In genomic region chr11:8949765-8950430, GRCm38 (mm10) we compare ENCODE assay signal across 13 mouse cellular contexts. TPM values are rescaled to one million over a fixed set of nuclear protein-coding genes. Genes with fewer than 3 reads are reported as not detected.
A peak's percentile ranks its signal among the peaks of the same experiment; 100 is the strongest.
DNase-seq lines count a peak whose midpoint lies in the region; ATAC-seq lines count a peak whose summit lies in the region.
"Had no signal": no experiment of that assay in that cellular context is flagged by ENCODE, and none has a peak within 500 bp of the region (broad histone marks: within the 10 kb centered on the region; RNA-seq: fewer than 3 reads in every experiment).

No protein-coding gene starts in this region.

- no peak overlapping the region for H3K9ac ChIP-seq in heart, embryonic 16.5 days (ENCODE audit: low read length)
- H3K9ac ChIP-seq in midbrain, embryonic 12.5 days (replicated peaks): no peak overlapping the region
- H3K9ac ChIP-seq in midbrain, embryonic 11.5 days (ENCODE audit: low read length): no peak overlapping the region
- H3K9ac ChIP-seq in hindbrain, embryonic 15.5 days: no peak overlapping the region
- no peak overlapping the region for H3K9ac ChIP-seq in stomach, embryonic 16.5 days (ENCODE audit: low read length)

- ATAC-seq in heart, embryonic 16.5 days (replicated peaks; ENCODE audit: extremely low read depth, insufficient read depth, low FRiP score): no peak
- 0 out of 2 replicates have a peak, but pooled peaks have one; percentile 25 for ATAC-seq in midbrain, embryonic 12.5 days (ENCODE audit: low FRiP score, low read depth)
- ATAC-seq in midbrain, embryonic 11.5 days (ENCODE audit: low FRiP score): no peak
- ATAC-seq in hindbrain, embryonic 15.5 days (ENCODE audit: low FRiP score, low read depth): peak; percentile 55
- ATAC-seq in stomach, embryonic 16.5 days (ENCODE audit: insufficient read depth, low FRiP score): peak; percentile 42; the same call in 1 of the 2 replicates
- ATAC-seq: inflammation-experienced regulatory T-cells, adult 6 months had no signal

- peaks cover 11% of the 10 kb centered on the region for H3K4me1 ChIP-seq in heart, embryonic 16.5 days (ENCODE audit: control insufficient read depth, insufficient read depth, low read length)
- H3K4me1 ChIP-seq in midbrain, embryonic 12.5 days: peaks cover 3% of the 10 kb centered on the region; the same call in 1 of the 2 replicates
- no peaks in the 10 kb centered on the region for H3K4me1 ChIP-seq in midbrain, embryonic 11.5 days (ENCODE audit: control insufficient read depth, insufficient read depth, low read length)
- H3K4me1 ChIP-seq in hindbrain, embryonic 15.5 days (replicated peaks): no peaks in the 10 kb centered on the region
- peaks cover 5% of the 10 kb centered on the region; the same call in 1 of the 2 replicates for H3K4me1 ChIP-seq in stomach, embryonic 16.5 days (ENCODE audit: control insufficient read depth, insufficient read depth, low read length)

- H3K9me3 ChIP-seq in heart, embryonic 16.5 days (replicated peaks; ENCODE audit: control insufficient read depth, low read length): no peaks in the 10 kb centered on the region
- H3K9me3 ChIP-seq in midbrain, embryonic 12.5 days: no peaks in the 10 kb centered on the region
- H3K9me3 ChIP-seq in midbrain, embryonic 11.5 days (ENCODE audit: control insufficient read depth, low read length): no peaks in the 10 kb centered on the region
- no peaks in the 10 kb centered on the region for H3K9me3 ChIP-seq in hindbrain, embryonic 15.5 days
- H3K9me3 ChIP-seq in stomach, embryonic 16.5 days (replicated peaks; ENCODE audit: control insufficient read depth, low read length): no peaks in the 10 kb centered on the region

- no peak overlapping the region for H3K4me2 ChIP-seq in heart, embryonic 16.5 days (ENCODE audit: low read depth, low read length)
- no peak overlapping the region for H3K4me2 ChIP-seq in midbrain, embryonic 12.5 days (replicated peaks)
- no peak overlapping the region for H3K4me2 ChIP-seq in midbrain, embryonic 11.5 days
- H3K4me2 ChIP-seq in hindbrain, embryonic 15.5 days: no peak overlapping the region
- no peak overlapping the region for H3K4me2 ChIP-seq in stomach, embryonic 16.5 days (ENCODE audit: low read depth, low read length)

- H3K27ac ChIP-seq in heart, embryonic 16.5 days (ENCODE audit: low read length): peak overlapping the region; percentile 27; the same call in 1 of the 2 replicates
- no peak overlapping the region for H3K27ac ChIP-seq in midbrain, embryonic 12.5 days (replicated peaks)
- H3K27ac ChIP-seq in midbrain, embryonic 11.5 days (ENCODE audit: low read depth, low read length): no peak overlapping the region
- H3K27ac ChIP-seq in hindbrain, embryonic 15.5 days (replicated peaks): no peak overlapping the region
- peak overlapping the region; percentile 32; the same call in 1 of the 2 replicates for H3K27ac ChIP-seq in stomach, embryonic 16.5 days (ENCODE audit: low read length)

- H3K4me3 ChIP-seq in heart, embryonic 16.5 days (ENCODE audit: low read length): no peak overlapping the region
- H3K4me3 ChIP-seq in midbrain, embryonic 12.5 days: no peak overlapping the region
- no peak overlapping the region for H3K4me3 ChIP-seq in midbrain, embryonic 11.5 days (ENCODE audit: low read depth, low read length)
- no peak overlapping the region for H3K4me3 ChIP-seq in hindbrain, embryonic 15.5 days
- H3K4me3 ChIP-seq in stomach, embryonic 16.5 days (replicated peaks; ENCODE audit: low read length): no peak overlapping the region

- H3K27me3 ChIP-seq in heart, embryonic 16.5 days (ENCODE audit: control insufficient read depth, insufficient read depth, low read length): no peaks in the 10 kb centered on the region
- H3K27me3 ChIP-seq in midbrain, embryonic 12.5 days: no peaks in the 10 kb centered on the region
- no peaks in the 10 kb centered on the region for H3K27me3 ChIP-seq in midbrain, embryonic 11.5 days (ENCODE audit: control insufficient read depth, insufficient read depth, low read length)
- no peaks in the 10 kb centered on the region for H3K27me3 ChIP-seq in hindbrain, embryonic 15.5 days
- H3K27me3 ChIP-seq in stomach, embryonic 16.5 days (ENCODE audit: control insufficient read depth, insufficient read depth, low read length): no peaks in the 10 kb centered on the region

- no peaks in the 10 kb centered on the region for H3K36me3 ChIP-seq in heart, embryonic 16.5 days (ENCODE audit: control insufficient read depth, insufficient read depth)
- no peaks in the 10 kb centered on the region for H3K36me3 ChIP-seq in midbrain, embryonic 12.5 days
- no peaks in the 10 kb centered on the region for H3K36me3 ChIP-seq in midbrain, embryonic 11.5 days (ENCODE audit: control insufficient read depth, insufficient read depth, low read length)
- H3K36me3 ChIP-seq in hindbrain, embryonic 15.5 days: no peaks in the 10 kb centered on the region
- no peaks in the 10 kb centered on the region for H3K36me3 ChIP-seq in stomach, embryonic 16.5 days (ENCODE audit: control insufficient read depth, insufficient read depth, low read length)

- 36% methylated on average over 4 of the region's 6 CpGs for WGBS in heart, embryonic 16.5 days
- 79% methylated on average over 6 of the region's 6 CpGs for WGBS in midbrain, embryonic 12.5 days
- WGBS in midbrain, embryonic 11.5 days: 86% methylated on average over 6 of the region's 6 CpGs
- WGBS in hindbrain, embryonic 15.5 days: 66% methylated on average over 6 of the region's 6 CpGs
- 57% methylated on average over 6 of the region's 6 CpGs for WGBS in stomach, embryonic 16.5 days

- DNase-seq in heart, adult 9 months (ENCODE audit: low spot score in 2 of 2): no peak
- no peak for DNase-seq in midbrain, embryonic 11.5 days (ENCODE audit: low spot score, missing footprints)
- DNase-seq in adrenal gland, postnatal 14 days: no peak
- DNase-seq in spleen, postnatal 14 days (ENCODE audit: low spot score in 2 of 2): no peak
- DNase-seq: adrenal gland, adult 2 months; right cerebral cortex, adult 18-20 months; thymus, postnatal 25 days had no signal

RNA-seq across cellular contexts. Expression of gene Pkd1l1, which starts 23.2 kb away (rescaled TPM):
- polyA plus RNA-seq in heart, embryonic 16.5 days (2015; fragmentation: Nextera tagmentation; extraction: Ambion mirVana): 0.06 and 0.16 TPM in 2 replicates
- 0.04 TPM in 1 of 2 replicates, not detected in the other for polyA plus RNA-seq in midbrain, embryonic 12.5 days (2016; fragmentation: Nextera tagmentation; extraction: Ambion mirVana)
- not detected in 2 replicates for polyA plus RNA-seq in midbrain, embryonic 11.5 days (2014; fragmentation: Nextera tagmentation; extraction: Ambion mirVana)
- polyA plus RNA-seq in hindbrain, embryonic 15.5 days (2015; fragmentation: Nextera tagmentation; extraction: Ambion mirVana): 0.08 and 0.14 TPM in 2 replicates
- polyA plus RNA-seq in stomach, embryonic 16.5 days (2015; fragmentation: Nextera tagmentation; extraction: Ambion mirVana): 0.09 TPM in 2 replicates
- total RNA-seq in adrenal gland, postnatal 14 days (2021): 0.07 and 0.08 TPM in 2 replicates
- total RNA-seq: common myeloid progenitor, adult 5-6 weeks had no signal

Comparison
In these comparisons a context has a peak if more than half of its experiments do, and no peak if none do; other contexts are left out.
1. ATAC-seq: peak in midbrain, embryonic 12.5 days (single experiment), hindbrain, embryonic 15.5 days (single experiment) and stomach, embryonic 16.5 days (single experiment); none in heart, embryonic 16.5 days (single experiment) and midbrain, embryonic 11.5 days (single experiment).
2. H3K27ac ChIP-seq: peak in heart, embryonic 16.5 days (single experiment) and stomach, embryonic 16.5 days (single experiment); none in midbrain, embryonic 12.5 days (single experiment), midbrain, embryonic 11.5 days (single experiment) and hindbrain, embryonic 15.5 days (single experiment).